Mouse (Mus musculus): ENCODE data around the gene Mat2a.

- TF ChIP-seq HCFC1 (IDR thresholded peaks at IDR 0.05; ENCODE audit: borderline replicate concordance, insufficient read depth, low read length): no peak
- no peak for TF ChIP-seq CHD2 (IDR thresholded peaks at IDR 0.05; ENCODE audit: low read depth, low read length)
- TF ChIP-seq ZNF384 (IDR thresholded peaks at IDR 0.05; ENCODE audit: low read depth, low read length): no peak
- TF ChIP-seq MAFK (IDR thresholded peaks at IDR 0.05; ENCODE audit: insufficient read depth, low read depth, low read length): no peak
- TF ChIP-seq ZC3H11A (IDR thresholded peaks at IDR 0.05; ENCODE audit: borderline replicate concordance, low read depth, low read length): no peak
These were observed 34.0 kb downstream of the Mat2a start for GRCm38 (mm10) chr6:72405356-72405755.
